Mouse (Mus musculus) hindbrain, embryonic 13.5 days (tissue): ENCODE data around the gene Ccdc163. TPM values are rescaled to one million over a fixed set of nuclear protein-coding genes. Genes with fewer than 3 reads are reported as not detected.

ENCODE experiments used
- ATAC-seq: fragments of 200-750 bp; cut with Nextera tagmentation; 2 replicates; pipeline ENCODE4 v1.8.0; 2017; ENCODE audit warnings: moderate TSS enrichment; ENCODE audit not compliant: low FRiP score
- H3K27ac ChIP-seq: fragments of 300-500 bp; sonication (generic); 2 replicates; pipeline ENCODE4 v1.5.1; 2015; ENCODE audit warnings: inconsistent platforms, mild to moderate bottlenecking, moderate library complexity
- H3K27me3 ChIP-seq: fragments of 300-500 bp; sonication (generic); 2 replicates; pipeline ENCODE4 v1.6.1; 2015; ENCODE audit warnings: mild to moderate bottlenecking, inconsistent platforms
- H3K36me3 ChIP-seq: fragments of 300-500 bp; sonication (generic); 2 replicates; pipeline ENCODE4 v1.6.1; 2015; ENCODE audit warnings: mild to moderate bottlenecking, inconsistent platforms
- H3K4me1 ChIP-seq: fragments of 300-500 bp; sonication (generic); replicated peaks from 2 replicates; pipeline ENCODE4 v1.6.1; 2015; ENCODE audit warnings: inconsistent platforms
- H3K4me2 ChIP-seq: fragments of 300-500 bp; sonication (generic); 2 replicates; pipeline ENCODE4 v1.6.1; 2015; ENCODE audit warnings: inconsistent platforms, mild to moderate bottlenecking, moderate library complexity
- H3K4me3 ChIP-seq: fragments of 300-500 bp; sonication (generic); 2 replicates; pipeline ENCODE4 v1.5.1; 2015; ENCODE audit warnings: mild to moderate bottlenecking, inconsistent platforms
- H3K9ac ChIP-seq: fragments of 300-500 bp; sonication (generic); 2 replicates; pipeline ENCODE4 v1.6.1; 2015; ENCODE audit warnings: mild to moderate bottlenecking, inconsistent platforms
- H3K9me3 ChIP-seq: fragments of 300-500 bp; sonication (generic); 2 replicates; pipeline ENCODE4 v1.6.1; 2016; ENCODE audit warnings: inconsistent platforms
- WGBS: fragments of 180-500 bp; shearing (Covaris S2); methylation state at CpG from one replicate; pipeline ENCODE4 v1.1.7; 2015; 5-methylcytosine and 5-hydroxymethylcytosine counted together
- polyA plus RNA-seq: library from polyadenylated mRNA; unstranded; fragments of >200 nt; fragmentation: Nextera tagmentation; extraction: Ambion mirVana; gene quantifications from 2 replicates; pipeline ENCODE4 v1.2.1, GENCODE M21; 2015

Ccdc163 gene
- polyA plus RNA-seq, 1 experiment from 2014 or later: 16.6 TPM

GRCm38 (mm10) chr4:116708791-116709390 is 582 bp downstream of the Ccdc163 start:
- ATAC-seq: peak; percentile 21

GRCm38 (mm10) chr4:116710154-116710553 is 1.8 kb downstream of the Ccdc163 start:
- Histone ChIP-seq H3K36me3 (no peaks in the 10 kb centered on the region; the same call in 1 of the 2 replicates), H3K4me3 (no peak overlapping the region), H3K4me1 (peaks cover 19% of the 10 kb centered on the region), H3K4me2 (no peak overlapping the region), H3K27ac (no peak overlapping the region), H3K27me3 (no peaks in the 10 kb centered on the region), H3K9ac (no peak overlapping the region; the same call in 1 of the 2 replicates), H3K9me3 (no peaks in the 10 kb centered on the region)
- ATAC-seq: no peak
- WGBS: 98% methylated on average over 2 of the region's 2 CpGs

More at GRCm38 (mm10) chr4:116708791-116709390, 582 bp downstream of the Ccdc163 start:
- no peaks in the 10 kb centered on the region for H3K27me3 ChIP-seq
- H3K9ac ChIP-seq: peak overlapping the region; percentile 59; the same call in 1 of the 2 replicates
- peaks cover 19% of the 10 kb centered on the region for H3K4me1 ChIP-seq
- no peak overlapping the region for H3K27ac ChIP-seq
- H3K9me3 ChIP-seq: no peaks in the 10 kb centered on the region
- peak overlapping the region; percentile 67 for H3K4me2 ChIP-seq
- peak overlapping the region; percentile 65 for H3K4me3 ChIP-seq
- WGBS: 11% methylated on average over 9 of the region's 9 CpGs
- no peaks in the 10 kb centered on the region for H3K36me3 ChIP-seq

- no peaks in the 10 kb centered on the region for H3K9me3 ChIP-seq
- no peak for ATAC-seq
- 89% methylated on average over 1 of the region's 1 CpGs for WGBS
These were observed 4.2 kb downstream of the Ccdc163 start for GRCm38 (mm10) chr4:116712536-116712935.

GRCm38 (mm10) chr4:116719396-116719795 is 11.1 kb downstream of the Ccdc163 start:
- Histone ChIP-seq H3K4me3 (no peak overlapping the region), H3K9me3 (no peaks in the 10 kb centered on the region)
- ATAC-seq: no peak

More at GRCm38 (mm10) chr4:116712536-116712935, 4.2 kb downstream of the Ccdc163 start:
- Histone ChIP-seq H3K27ac (no peak overlapping the region), H3K4me1 (peaks cover 12% of the 10 kb centered on the region), H3K36me3 (no peaks in the 10 kb centered on the region; the same call in 1 of the 2 replicates), H3K9ac (no peak overlapping the region), H3K4me3 (no peak overlapping the region), H3K4me2 (no peak overlapping the region), H3K27me3 (no peaks in the 10 kb centered on the region)

GRCm38 (mm10) chr4:116720343-116721097 is 12.2 kb downstream of the Ccdc163 start, which contains the start of gene Tesk2:
Gene Tesk2 (plus strand): TSS chr4:116720948.
- under 1% methylated on average over 34 of the region's 34 CpGs for WGBS
- peak; percentile 99 for ATAC-seq
- peaks cover 13% of the 10 kb centered on the region for H3K4me1 ChIP-seq
- no peaks in the 10 kb centered on the region for H3K9me3 ChIP-seq
- peaks cover 2% of the 10 kb centered on the region; the same call in 1 of the 2 replicates for H3K27me3 ChIP-seq
- H3K4me3 ChIP-seq: peak within 1 kb of the TSS; percentile 84
- H3K27ac ChIP-seq: peak within 1 kb of the TSS; percentile 70
- peak within 1 kb of the TSS; percentile 84 for H3K9ac ChIP-seq
- H3K36me3 ChIP-seq: no peaks in the 10 kb centered on the region
- H3K4me2 ChIP-seq: peak within 1 kb of the TSS; percentile 92

More at GRCm38 (mm10) chr4:116719396-116719795, 11.1 kb downstream of the Ccdc163 start:
- H3K4me2 ChIP-seq: no peak overlapping the region
- H3K4me1 ChIP-seq: peaks cover 13% of the 10 kb centered on the region
- peaks cover 2% of the 10 kb centered on the region; the same call in 1 of the 2 replicates for H3K27me3 ChIP-seq
- 19% methylated on average over 3 of the region's 3 CpGs for WGBS
- no peaks in the 10 kb centered on the region; the same call in 1 of the 2 replicates for H3K36me3 ChIP-seq
- H3K27ac ChIP-seq: no peak overlapping the region
- no peak overlapping the region for H3K9ac ChIP-seq

- Histone ChIP-seq H3K27me3 (peaks cover 2% of the 10 kb centered on the region; the same call in 1 of the 2 replicates), H3K4me1 (peaks cover 13% of the 10 kb centered on the region), H3K36me3 (no peaks in the 10 kb centered on the region), H3K9me3 (no peaks in the 10 kb centered on the region), H3K4me3 (peak overlapping the region; percentile 84), H3K4me2 (peak overlapping the region; percentile 92), H3K9ac (peak overlapping the region; percentile 84), H3K27ac (peak overlapping the region; percentile 70)
- ATAC-seq: no peak; the same call in 1 of the 2 replicates
- WGBS: under 1% methylated on average over 28 of the region's 29 CpGs
These were observed 12.9 kb downstream of the Ccdc163 start for GRCm38 (mm10) chr4:116721098-116721628.

- 45% methylated on average over 7 of the region's 7 CpGs for WGBS
- ATAC-seq: no peak
- no peak overlapping the region for H3K27ac ChIP-seq
- H3K4me3 ChIP-seq: no peak overlapping the region
- no peak overlapping the region for H3K4me2 ChIP-seq
- peaks cover 2% of the 10 kb centered on the region; the same call in 1 of the 2 replicates for H3K27me3 ChIP-seq
- no peak overlapping the region for H3K9ac ChIP-seq
- no peaks in the 10 kb centered on the region for H3K36me3 ChIP-seq
- H3K4me1 ChIP-seq: peaks cover 13% of the 10 kb centered on the region
- no peaks in the 10 kb centered on the region for H3K9me3 ChIP-seq
These were observed 13.9 kb downstream of the Ccdc163 start for GRCm38 (mm10) chr4:116722230-116722629.

- Histone ChIP-seq H3K4me1 (peaks cover 7% of the 10 kb centered on the region; the same call in 1 of the 2 replicates), H3K36me3 (no peaks in the 10 kb centered on the region), H3K9me3 (no peaks in the 10 kb centered on the region), H3K4me2 (no peak overlapping the region), H3K9ac (no peak overlapping the region), H3K27ac (no peak overlapping the region), H3K4me3 (no peak overlapping the region), H3K27me3 (peaks cover 2% of the 10 kb centered on the region; the same call in 1 of the 2 replicates)
- WGBS: 87% methylated on average over 5 of the region's 5 CpGs
- ATAC-seq: no peak
These were observed 17.1 kb downstream of the Ccdc163 start for GRCm38 (mm10) chr4:116725444-116725843.

GRCm38 (mm10) chr4:116727401-116727800 is 19.1 kb downstream of the Ccdc163 start:
- H3K36me3 ChIP-seq: no peaks in the 10 kb centered on the region
- no peak overlapping the region for H3K4me3 ChIP-seq
- H3K27ac ChIP-seq: no peak overlapping the region
- no peak overlapping the region for H3K4me2 ChIP-seq
- no peak for ATAC-seq
- no peaks in the 10 kb centered on the region for H3K9me3 ChIP-seq
- 85% methylated on average over 3 of the region's 3 CpGs for WGBS
- no peak overlapping the region for H3K9ac ChIP-seq
- no peaks in the 10 kb centered on the region for H3K27me3 ChIP-seq
- H3K4me1 ChIP-seq: no peaks in the 10 kb centered on the region

GRCm38 (mm10) chr4:116729532-116729931 is 21.2 kb downstream of the Ccdc163 start:
- H3K36me3 ChIP-seq: no peaks in the 10 kb centered on the region
- no peaks in the 10 kb centered on the region for H3K9me3 ChIP-seq
- no peak overlapping the region for H3K4me2 ChIP-seq
- WGBS: 97% methylated on average over 3 of the region's 3 CpGs
- no peak for ATAC-seq
- no peak overlapping the region for H3K9ac ChIP-seq
- H3K27ac ChIP-seq: no peak overlapping the region
- no peak overlapping the region for H3K4me3 ChIP-seq
- H3K27me3 ChIP-seq: no peaks in the 10 kb centered on the region
- H3K4me1 ChIP-seq: no peaks in the 10 kb centered on the region

- Histone ChIP-seq H3K9ac (no peak overlapping the region), H3K27me3 (no peaks in the 10 kb centered on the region), H3K4me1 (no peaks in the 10 kb centered on the region), H3K4me2 (no peak overlapping the region), H3K36me3 (no peaks in the 10 kb centered on the region), H3K9me3 (no peaks in the 10 kb centered on the region), H3K4me3 (no peak overlapping the region), H3K27ac (no peak overlapping the region)
- ATAC-seq: no peak
- 92% methylated on average over 9 of the region's 9 CpGs for WGBS
These were observed 22.8 kb downstream of the Ccdc163 start for GRCm38 (mm10) chr4:116731077-116731476.

GRCm38 (mm10) chr4:116732355-116732754 is 24.0 kb downstream of the Ccdc163 start:
- no peak overlapping the region for H3K4me3 ChIP-seq
- no peak overlapping the region for H3K4me2 ChIP-seq
- no peak overlapping the region for H3K27ac ChIP-seq
- H3K9me3 ChIP-seq: no peaks in the 10 kb centered on the region
- no peaks in the 10 kb centered on the region for H3K36me3 ChIP-seq
- no peak for ATAC-seq
- H3K27me3 ChIP-seq: no peaks in the 10 kb centered on the region
- no peaks in the 10 kb centered on the region for H3K4me1 ChIP-seq
- no peak overlapping the region for H3K9ac ChIP-seq
- 86% methylated on average over 5 of the region's 5 CpGs for WGBS
